Comparison of ENCODE assay signal across 9 mouse cellular contexts in genomic region chr15:27715331-27715730, GRCm38 (mm10). TPM values are rescaled to one million over a fixed set of nuclear protein-coding genes. Genes with fewer than 3 reads are reported as not detected.
DNase-seq lines count a peak whose midpoint lies in the region; ATAC-seq and TF ChIP-seq lines count a peak whose summit lies in the region.
"Had no signal": no experiment of that assay in that cellular context is flagged by ENCODE, and none has a peak within 500 bp of the region (broad histone marks: within the 10 kb centered on the region; RNA-seq: fewer than 3 reads in every experiment).

No protein-coding gene starts in this region.

- no peak overlapping the region for H3K9ac ChIP-seq in forebrain, embryonic 13.5 days
- no peak overlapping the region for H3K9ac ChIP-seq in forebrain, embryonic 16.5 days (replicated peaks; ENCODE audit: low read depth, low read length)
- H3K9ac ChIP-seq: heart, embryonic 15.5 days had no signal

- H3K4me2 ChIP-seq in forebrain, embryonic 13.5 days, result no peak overlapping the region
- H3K4me2 ChIP-seq in forebrain, embryonic 16.5 days (ENCODE audit: low read length), result no peak overlapping the region
- H3K4me2 ChIP-seq: heart, embryonic 15.5 days had no signal

- no peaks in the 10 kb centered on the region for H3K27me3 ChIP-seq in forebrain, embryonic 13.5 days
- no peaks in the 10 kb centered on the region for H3K27me3 ChIP-seq in forebrain, embryonic 16.5 days (replicated peaks; ENCODE audit: control insufficient read depth, insufficient read depth, low read length)
- H3K27me3 ChIP-seq: heart, embryonic 15.5 days had no signal

- DNase-seq in ovary, postnatal 14 days (ENCODE audit: low spot score), result peak; percentile 44
- DNase-seq in ovary, postnatal 10 days (ENCODE audit: low spot score), result no peak
- peak; percentile 64 for DNase-seq in kidney, postnatal 10 days
- DNase-seq in thymus, postnatal 4 days, result peak; percentile 76

- no peaks in the 10 kb centered on the region for H3K36me3 ChIP-seq in forebrain, embryonic 13.5 days (ENCODE audit: poor library complexity, severe bottlenecking)
- no peaks in the 10 kb centered on the region for H3K36me3 ChIP-seq in forebrain, embryonic 16.5 days (ENCODE audit: control insufficient read depth, insufficient read depth)
- H3K36me3 ChIP-seq: heart, embryonic 15.5 days had no signal

- no peak overlapping the region for H3K27ac ChIP-seq in forebrain, embryonic 13.5 days
- H3K27ac ChIP-seq in forebrain, embryonic 16.5 days (ENCODE audit: low read length), result no peak overlapping the region
- H3K27ac ChIP-seq in cortical plate, adult 2 months (ENCODE audit: insufficient read depth, low read length), result no peak overlapping the region
- H3K27ac ChIP-seq: heart, embryonic 15.5 days had no signal

- TF ChIP-seq POLR2A in cortical plate, adult 2 months (IDR thresholded peaks at IDR 0.05; ENCODE audit: extremely low read depth, insufficient read depth, low read length), result no peak

- peak; percentile 61; the same call in 1 of the 2 replicates for ATAC-seq in forebrain, embryonic 13.5 days
- ATAC-seq in forebrain, embryonic 16.5 days, result no peak
- ATAC-seq in megakaryocyte-erythroid progenitor cell, adult 5-6 weeks (replicated peaks; ENCODE audit: low FRiP score, low TSS enrichment, poor library complexity, severe bottlenecking), result peak; percentile 80; the same call in 1 of the 2 replicates

- 17% methylated on average over 3 of the region's 3 CpGs for WGBS in forebrain, embryonic 13.5 days
- WGBS in forebrain, embryonic 16.5 days, result 32% methylated on average over 3 of the region's 3 CpGs

- H3K4me3 ChIP-seq in forebrain, embryonic 13.5 days, result no peak overlapping the region
- no peak overlapping the region for H3K4me3 ChIP-seq in forebrain, embryonic 16.5 days (replicated peaks; ENCODE audit: low read length)
- no peak overlapping the region for H3K4me3 ChIP-seq in cortical plate, adult 2 months (ENCODE audit: insufficient read depth, low read length)
- H3K4me3 ChIP-seq: heart, embryonic 15.5 days had no signal

- no peaks in the 10 kb centered on the region for H3K4me1 ChIP-seq in forebrain, embryonic 13.5 days
- no peaks in the 10 kb centered on the region for H3K4me1 ChIP-seq in forebrain, embryonic 16.5 days (replicated peaks; ENCODE audit: control insufficient read depth, insufficient read depth, low read length)
- H3K4me1 ChIP-seq in cortical plate, adult 2 months (ENCODE audit: control insufficient read depth, insufficient read depth, low read length), result no peaks in the 10 kb centered on the region
- H3K4me1 ChIP-seq: heart, embryonic 15.5 days had no signal

- no peaks in the 10 kb centered on the region for H3K9me3 ChIP-seq in forebrain, embryonic 13.5 days (replicated peaks)
- H3K9me3 ChIP-seq in forebrain, embryonic 16.5 days (ENCODE audit: control insufficient read depth, low read length), result no peaks in the 10 kb centered on the region
- H3K9me3 ChIP-seq: heart, embryonic 15.5 days had no signal

- TF ChIP-seq CTCF in cortical plate, adult 2 months (IDR thresholded peaks at IDR 0.05; ENCODE audit: extremely low read depth, insufficient read depth, low read length), result peak; percentile 75

RNA-seq across cellular contexts. Expression of gene Otulinl, which starts 34.0 kb away (rescaled TPM):
- 6.3 and 8.8 TPM in 2 replicates for polyA plus RNA-seq in forebrain, embryonic 13.5 days (2015; fragmentation: Nextera tagmentation; extraction: Ambion mirVana)
- 13.6 and 15.3 TPM in 2 replicates for polyA plus RNA-seq in forebrain, embryonic 16.5 days (2015; fragmentation: Nextera tagmentation; extraction: Ambion mirVana)
- 17.8 and 21.1 TPM in 2 replicates for polyA plus RNA-seq in cortical plate, adult 2 months (2012; rRNA removed)
- total RNA-seq in megakaryocyte-erythroid progenitor cell, adult 5-6 weeks (2014; fragmentation: Nextera tagmentation), result 6.9 and 12.7 TPM in 2 replicates
- 3.6 and 4.0 TPM in 2 replicates for total RNA-seq in megakaryocyte-erythroid progenitor cell, adult 5-6 weeks (2017)
